Mouse (Mus musculus) lung, adult 2 months (tissue): Measurements from ENCODE around the gene Mknk1.

Experiments
- CTCF ChIP-seq: fragments of 200-500 bp; IDR thresholded peaks from 2 replicates; pipeline ENCODE4 v1.5.1; 2011; ENCODE audit warnings: mild to moderate bottlenecking, low read length, control low read depth; ENCODE audit not compliant: insufficient read depth
- POLR2A ChIP-seq: fragments of 200-500 bp; IDR thresholded peaks from 2 replicates; pipeline ENCODE4 v1.6.1; 2011; ENCODE audit warnings: low read depth, mild to moderate bottlenecking, control low read depth, low read length, borderline replicate concordance; ENCODE audit errors: extremely low read depth

DNA sequence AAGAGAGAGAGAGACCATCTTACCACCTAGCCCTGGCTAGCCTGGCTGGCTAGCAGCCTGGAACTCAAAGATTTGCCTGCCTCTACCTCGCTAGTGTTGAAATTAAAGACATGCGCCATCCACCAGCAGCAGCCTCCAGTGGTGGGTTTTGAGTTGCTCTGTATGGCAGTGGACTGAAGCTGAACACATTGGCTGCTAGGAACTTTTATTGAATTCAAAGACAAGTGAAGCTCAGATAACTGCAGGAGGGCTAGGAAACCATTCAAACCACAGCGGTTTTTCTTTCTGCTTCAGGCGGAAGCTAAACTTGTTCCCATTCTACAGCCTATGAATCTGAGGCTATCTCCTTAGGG lies 11.5 kb upstream of the Mknk1 start:
- TF ChIP-seq CTCF (no peak), POLR2A (no peak)
